Mouse (Mus musculus): ENCODE data around the gene Vax1. TPM values are rescaled to one million over a fixed set of nuclear protein-coding genes. Genes with fewer than 3 reads are reported as not detected.

The Vax1 gene
- polyA plus RNA-seq, 1 experiment from 2014 or later, result not detected

GRCm38 (mm10) chr19:59193986-59194820 is 24.3 kb upstream of the Vax1 start:
- WGBS, result 2% methylated on average over 50 of the region's 50 CpGs
- Histone ChIP-seq H3K9me3 (replicated peaks; ENCODE audit: control insufficient read depth, low read length) (no peaks in the 10 kb centered on the region), H3K27me3 (ENCODE audit: control insufficient read depth, insufficient read depth, low read length) (peaks cover 73% of the 10 kb centered on the region), H3K36me3 (ENCODE audit: control insufficient read depth, insufficient read depth, low read length) (no peaks in the 10 kb centered on the region), H3K4me3 (replicated peaks; ENCODE audit: low read length) (peak overlapping the region; percentile 14), H3K4me1 (ENCODE audit: control insufficient read depth, insufficient read depth, low read length) (no peaks in the 10 kb centered on the region), H3K4me2 (ENCODE audit: low read depth, low read length) (peak overlapping the region; percentile 24), H3K9ac (ENCODE audit: low read length) (no peak overlapping the region), H3K27ac (ENCODE audit: low read length) (no peak overlapping the region)
- ATAC-seq (ENCODE audit: insufficient read depth, low FRiP score), result no peak

- no peaks in the 10 kb centered on the region for H3K9me3 ChIP-seq (replicated peaks; ENCODE audit: control insufficient read depth, low read length)
- no peak overlapping the region for H3K27ac ChIP-seq (ENCODE audit: low read length)
- no peak overlapping the region for H3K9ac ChIP-seq (ENCODE audit: low read length)
- peak overlapping the region; percentile 24; the same call in 1 of the 2 replicates for H3K4me2 ChIP-seq (ENCODE audit: low read depth, low read length)
- under 1% methylated on average over 10 of the region's 10 CpGs for WGBS
- H3K4me3 ChIP-seq (replicated peaks; ENCODE audit: low read length), result no peak overlapping the region
- no peaks in the 10 kb centered on the region for H3K36me3 ChIP-seq (ENCODE audit: control insufficient read depth, insufficient read depth, low read length)
- peaks cover 80% of the 10 kb centered on the region for H3K27me3 ChIP-seq (ENCODE audit: control insufficient read depth, insufficient read depth, low read length)
- H3K4me1 ChIP-seq (ENCODE audit: control insufficient read depth, insufficient read depth, low read length), result no peaks in the 10 kb centered on the region
- no peak for ATAC-seq (ENCODE audit: insufficient read depth, low FRiP score)
Measured at GRCm38 (mm10) chr19:59193456-59193855, 23.6 kb upstream of the Vax1 start.

GRCm38 (mm10) chr19:59192491-59192890 is 22.6 kb upstream of the Vax1 start:
- Histone ChIP-seq H3K4me3 (replicated peaks; ENCODE audit: low read length) (no peak overlapping the region), H3K36me3 (ENCODE audit: control insufficient read depth, insufficient read depth, low read length) (no peaks in the 10 kb centered on the region), H3K4me2 (ENCODE audit: low read depth, low read length) (no peak overlapping the region), H3K27me3 (ENCODE audit: control insufficient read depth, insufficient read depth, low read length) (peaks cover 77% of the 10 kb centered on the region), H3K27ac (ENCODE audit: low read length) (no peak overlapping the region), H3K4me1 (ENCODE audit: control insufficient read depth, insufficient read depth, low read length) (no peaks in the 10 kb centered on the region), H3K9me3 (replicated peaks; ENCODE audit: control insufficient read depth, low read length) (no peaks in the 10 kb centered on the region), H3K9ac (ENCODE audit: low read length) (no peak overlapping the region)
- ATAC-seq (ENCODE audit: insufficient read depth, low FRiP score), result no peak
- 10% methylated on average over 2 of the region's 2 CpGs for WGBS

- Histone ChIP-seq H3K9ac (ENCODE audit: low read length) (no peak overlapping the region), H3K4me2 (ENCODE audit: low read depth, low read length) (no peak overlapping the region), H3K4me3 (replicated peaks; ENCODE audit: low read length) (no peak overlapping the region), H3K27me3 (ENCODE audit: control insufficient read depth, insufficient read depth, low read length) (peaks cover 69% of the 10 kb centered on the region), H3K36me3 (ENCODE audit: control insufficient read depth, insufficient read depth, low read length) (no peaks in the 10 kb centered on the region), H3K27ac (ENCODE audit: low read length) (no peak overlapping the region), H3K9me3 (replicated peaks; ENCODE audit: control insufficient read depth, low read length) (no peaks in the 10 kb centered on the region), H3K4me1 (ENCODE audit: control insufficient read depth, insufficient read depth, low read length) (no peaks in the 10 kb centered on the region)
- WGBS, result 15% methylated on average over 4 of the region's 4 CpGs
- ATAC-seq (ENCODE audit: insufficient read depth, low FRiP score), result no peak
Measured at GRCm38 (mm10) chr19:59191123-59191505, 21.3 kb upstream of the Vax1 start.

GRCm38 (mm10) chr19:59190431-59191122 is 20.7 kb upstream of the Vax1 start:
- no peaks in the 10 kb centered on the region for H3K9me3 ChIP-seq (replicated peaks; ENCODE audit: control insufficient read depth, low read length)
- ATAC-seq (ENCODE audit: insufficient read depth, low FRiP score), result no peak
- H3K4me3 ChIP-seq (replicated peaks; ENCODE audit: low read length), result no peak overlapping the region
- no peaks in the 10 kb centered on the region for H3K4me1 ChIP-seq (ENCODE audit: control insufficient read depth, insufficient read depth, low read length)
- no peaks in the 10 kb centered on the region for H3K36me3 ChIP-seq (ENCODE audit: control insufficient read depth, insufficient read depth, low read length)
- H3K27ac ChIP-seq (ENCODE audit: low read length), result no peak overlapping the region
- H3K4me2 ChIP-seq (ENCODE audit: low read depth, low read length), result no peak overlapping the region
- H3K9ac ChIP-seq (ENCODE audit: low read length), result no peak overlapping the region
- H3K27me3 ChIP-seq (ENCODE audit: control insufficient read depth, insufficient read depth, low read length), result peaks cover 67% of the 10 kb centered on the region
- WGBS, result under 1% methylated on average over 8 of the region's 8 CpGs

GRCm38 (mm10) chr19:59188981-59189380 is 19.1 kb upstream of the Vax1 start:
- no peak for ATAC-seq (ENCODE audit: insufficient read depth, low FRiP score)
- H3K9me3 ChIP-seq (replicated peaks; ENCODE audit: control insufficient read depth, low read length), result no peaks in the 10 kb centered on the region
- no peaks in the 10 kb centered on the region for H3K36me3 ChIP-seq (ENCODE audit: control insufficient read depth, insufficient read depth, low read length)
- H3K27me3 ChIP-seq (ENCODE audit: control insufficient read depth, insufficient read depth, low read length), result peaks cover 58% of the 10 kb centered on the region
- no peak overlapping the region for H3K9ac ChIP-seq (ENCODE audit: low read length)
- H3K4me3 ChIP-seq (replicated peaks; ENCODE audit: low read length), result no peak overlapping the region
- H3K4me2 ChIP-seq (ENCODE audit: low read depth, low read length), result no peak overlapping the region
- 19% methylated on average over 4 of the region's 4 CpGs for WGBS
- H3K4me1 ChIP-seq (ENCODE audit: control insufficient read depth, insufficient read depth, low read length), result no peaks in the 10 kb centered on the region
- no peak overlapping the region for H3K27ac ChIP-seq (ENCODE audit: low read length)

- no peak overlapping the region for H3K9ac ChIP-seq (ENCODE audit: low read length)
- WGBS, result 28% methylated on average over 3 of the region's 3 CpGs
- H3K27me3 ChIP-seq (ENCODE audit: control insufficient read depth, insufficient read depth, low read length), result peaks cover 29% of the 10 kb centered on the region
Measured at GRCm38 (mm10) chr19:59184000-59184399, 14.1 kb upstream of the Vax1 start.

GRCm38 (mm10) chr19:59173341-59174015 is 3.6 kb upstream of the Vax1 start:
- Histone ChIP-seq H3K4me1 (ENCODE audit: control insufficient read depth, insufficient read depth, low read length) (peaks cover 9% of the 10 kb centered on the region; the same call in 1 of the 2 replicates), H3K4me3 (replicated peaks; ENCODE audit: low read length) (no peak overlapping the region), H3K27ac (ENCODE audit: low read length) (no peak overlapping the region), H3K9me3 (replicated peaks; ENCODE audit: control insufficient read depth, low read length) (no peaks in the 10 kb centered on the region), H3K9ac (ENCODE audit: low read length) (no peak overlapping the region), H3K4me2 (ENCODE audit: low read depth, low read length) (no peak overlapping the region), H3K36me3 (ENCODE audit: control insufficient read depth, insufficient read depth, low read length) (no peaks in the 10 kb centered on the region), H3K27me3 (ENCODE audit: control insufficient read depth, insufficient read depth, low read length) (peaks cover 83% of the 10 kb centered on the region)
- 10% methylated on average over 6 of the region's 6 CpGs for WGBS
- ATAC-seq (ENCODE audit: insufficient read depth, low FRiP score), result no peak

More at GRCm38 (mm10) chr19:59184000-59184399, 14.1 kb upstream of the Vax1 start:
- Histone ChIP-seq H3K27ac (ENCODE audit: low read length) (no peak overlapping the region), H3K9me3 (replicated peaks; ENCODE audit: control insufficient read depth, low read length) (no peaks in the 10 kb centered on the region), H3K4me3 (replicated peaks; ENCODE audit: low read length) (no peak overlapping the region), H3K4me1 (ENCODE audit: control insufficient read depth, insufficient read depth, low read length) (no peaks in the 10 kb centered on the region), H3K36me3 (ENCODE audit: control insufficient read depth, insufficient read depth, low read length) (no peaks in the 10 kb centered on the region), H3K4me2 (ENCODE audit: low read depth, low read length) (no peak overlapping the region)
- no peak for ATAC-seq (ENCODE audit: insufficient read depth, low FRiP score)

- no peak overlapping the region for H3K4me2 ChIP-seq (ENCODE audit: low read depth, low read length)
- peaks cover 85% of the 10 kb centered on the region for H3K27me3 ChIP-seq (ENCODE audit: control insufficient read depth, insufficient read depth, low read length)
- H3K9me3 ChIP-seq (replicated peaks; ENCODE audit: control insufficient read depth, low read length), result no peaks in the 10 kb centered on the region
- H3K4me3 ChIP-seq (replicated peaks; ENCODE audit: low read length), result no peak overlapping the region
- H3K9ac ChIP-seq (ENCODE audit: low read length), result no peak overlapping the region
- no peaks in the 10 kb centered on the region for H3K36me3 ChIP-seq (ENCODE audit: control insufficient read depth, insufficient read depth, low read length)
- no peak for ATAC-seq (ENCODE audit: insufficient read depth, low FRiP score)
- no peak overlapping the region for H3K27ac ChIP-seq (ENCODE audit: low read length)
- peaks cover 9% of the 10 kb centered on the region; the same call in 1 of the 2 replicates for H3K4me1 ChIP-seq (ENCODE audit: control insufficient read depth, insufficient read depth, low read length)
- 5% methylated on average over 3 of the region's 3 CpGs for WGBS
Measured at GRCm38 (mm10) chr19:59172781-59173180, 2.9 kb upstream of the Vax1 start.
